Mouse (Mus musculus) frontal cortex, postnatal 10 days (tissue): ENCODE measurements around the gene Nmt1.

Experiments
- DNase-seq, 2 experiments: peaks; one replicate each; pipeline ENCODE4 v3.0.0; 2022; ENCODE audit warnings: low spot score in 2 of 2, mixed read lengths in 1 of 2

Gene Nmt1

DNA sequence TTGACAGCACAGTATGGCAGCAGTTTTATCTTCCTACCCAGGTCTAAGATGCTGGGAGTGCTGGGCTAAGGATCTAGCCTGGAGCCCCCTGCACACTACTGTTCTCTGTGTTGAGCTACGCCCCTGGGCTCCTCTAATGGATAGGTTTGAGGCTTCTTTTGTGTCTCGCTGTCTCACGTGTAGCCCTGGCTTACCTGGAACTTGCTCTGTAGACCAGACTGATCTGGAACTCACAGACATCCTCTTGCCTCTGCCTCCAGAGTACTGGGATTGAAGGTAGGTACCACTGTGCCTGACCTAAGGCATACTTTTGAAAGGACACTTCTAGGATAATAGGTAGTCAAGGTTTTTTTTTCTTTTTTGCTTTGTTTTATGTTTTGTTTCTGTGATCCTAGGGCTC lies 16.0 kb downstream of the Nmt1 start:
- DNase-seq, result no peak

DNA sequence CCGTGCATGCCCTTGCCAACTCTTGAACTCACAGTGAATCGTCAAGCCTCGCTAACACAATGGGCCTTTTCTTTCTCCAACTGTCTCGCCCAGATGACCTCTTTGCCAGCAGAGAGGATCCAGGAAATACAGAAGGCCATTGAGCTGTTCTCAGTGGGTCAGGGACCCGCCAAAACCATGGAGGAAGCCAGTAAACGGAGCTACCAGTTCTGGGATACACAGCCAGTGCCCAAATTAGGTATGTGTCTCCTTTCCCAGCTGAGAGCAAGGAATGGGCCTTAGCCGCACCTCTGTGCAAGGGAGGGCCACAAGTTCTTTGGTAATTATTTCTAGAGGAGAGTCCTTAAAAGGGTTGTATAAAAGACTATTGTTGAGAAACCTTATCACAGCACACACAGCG lies 18.3 kb downstream of the Nmt1 start:
- no peak for DNase-seq

DNA sequence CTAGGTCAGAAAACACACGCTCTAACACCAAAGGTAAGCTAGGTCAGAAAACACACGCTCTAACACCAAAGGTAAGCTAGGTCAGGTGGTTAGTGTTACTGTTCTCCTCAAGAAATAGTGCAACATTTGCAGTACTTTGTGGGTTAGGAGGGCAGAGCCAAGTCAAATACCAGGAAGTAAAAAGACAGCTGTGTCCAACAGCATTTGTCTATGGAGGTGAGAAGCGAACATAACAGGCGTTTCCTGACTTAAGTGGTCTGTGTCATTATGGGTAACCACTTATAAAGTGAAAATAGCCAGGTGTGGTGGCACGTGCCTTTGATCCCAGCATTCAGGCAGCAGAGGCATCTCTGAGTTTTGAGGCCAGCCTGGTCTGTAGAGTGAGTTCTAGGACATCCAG lies 21.6 kb downstream of the Nmt1 start:
- no peak for DNase-seq

DNA sequence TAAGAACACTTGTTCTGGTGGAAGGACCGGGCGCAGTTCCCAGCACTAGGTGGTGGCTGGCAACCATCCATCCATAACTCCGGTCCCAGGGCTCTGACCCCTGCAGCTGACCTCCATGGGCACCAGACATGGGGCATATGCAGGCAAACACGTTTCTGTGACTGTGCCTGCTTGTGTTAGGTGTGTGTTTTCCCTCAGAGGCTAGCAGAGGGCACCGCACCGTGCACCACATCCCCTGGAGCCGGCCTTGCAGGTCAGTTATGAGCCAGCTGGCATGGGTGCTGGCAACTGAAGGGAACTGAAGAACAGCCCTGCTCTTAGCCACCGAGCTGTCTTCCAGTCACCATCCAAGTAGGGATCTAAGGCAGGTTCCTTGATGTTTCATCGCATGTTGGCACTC lies 22.2 kb downstream of the Nmt1 start:
- DNase-seq, result no peak

DNA sequence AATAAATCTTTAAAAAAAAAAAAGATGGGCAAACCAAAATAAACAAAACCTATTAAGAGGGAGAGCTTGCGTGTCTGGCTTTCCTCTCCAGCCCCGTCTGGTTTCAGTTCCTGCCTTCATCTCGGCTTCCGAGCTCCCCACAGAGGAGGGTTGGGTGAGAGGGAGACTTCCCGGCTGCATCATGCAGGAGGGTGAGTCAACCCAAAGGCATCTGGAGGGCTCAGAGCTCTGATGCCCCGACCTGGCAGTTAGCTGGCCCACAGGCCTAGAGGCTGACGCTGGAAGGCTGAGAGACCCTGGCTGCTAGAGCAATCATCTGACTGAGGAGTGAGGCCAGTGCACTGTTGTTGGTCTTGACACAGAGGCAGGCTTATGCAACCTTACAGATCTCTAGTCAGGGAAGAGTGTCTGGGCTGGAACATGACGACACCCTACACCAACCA lies 23.3 kb downstream of the Nmt1 start:
- DNase-seq, result peak in 1 of 2 experiments; percentile 52

DNA sequence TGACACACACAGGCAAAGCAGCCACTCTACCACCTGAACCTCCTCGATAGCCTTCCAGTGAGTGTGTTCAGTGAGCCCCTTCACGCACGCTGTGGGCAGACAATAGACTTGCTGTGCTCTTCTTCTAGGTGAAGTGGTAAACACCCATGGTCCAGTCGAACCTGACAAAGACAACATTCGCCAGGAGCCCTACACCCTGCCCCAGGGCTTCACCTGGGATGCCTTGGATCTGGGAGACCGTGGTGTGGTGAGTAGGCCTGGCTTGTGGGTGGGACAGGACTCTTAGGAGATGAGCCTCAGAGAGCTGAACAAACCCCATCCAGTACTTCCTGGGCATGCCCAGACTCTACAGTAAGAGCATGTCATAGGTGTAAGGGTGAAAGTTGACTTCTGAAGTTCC lies 24.1 kb downstream of the Nmt1 start:
- no peak for DNase-seq

DNA sequence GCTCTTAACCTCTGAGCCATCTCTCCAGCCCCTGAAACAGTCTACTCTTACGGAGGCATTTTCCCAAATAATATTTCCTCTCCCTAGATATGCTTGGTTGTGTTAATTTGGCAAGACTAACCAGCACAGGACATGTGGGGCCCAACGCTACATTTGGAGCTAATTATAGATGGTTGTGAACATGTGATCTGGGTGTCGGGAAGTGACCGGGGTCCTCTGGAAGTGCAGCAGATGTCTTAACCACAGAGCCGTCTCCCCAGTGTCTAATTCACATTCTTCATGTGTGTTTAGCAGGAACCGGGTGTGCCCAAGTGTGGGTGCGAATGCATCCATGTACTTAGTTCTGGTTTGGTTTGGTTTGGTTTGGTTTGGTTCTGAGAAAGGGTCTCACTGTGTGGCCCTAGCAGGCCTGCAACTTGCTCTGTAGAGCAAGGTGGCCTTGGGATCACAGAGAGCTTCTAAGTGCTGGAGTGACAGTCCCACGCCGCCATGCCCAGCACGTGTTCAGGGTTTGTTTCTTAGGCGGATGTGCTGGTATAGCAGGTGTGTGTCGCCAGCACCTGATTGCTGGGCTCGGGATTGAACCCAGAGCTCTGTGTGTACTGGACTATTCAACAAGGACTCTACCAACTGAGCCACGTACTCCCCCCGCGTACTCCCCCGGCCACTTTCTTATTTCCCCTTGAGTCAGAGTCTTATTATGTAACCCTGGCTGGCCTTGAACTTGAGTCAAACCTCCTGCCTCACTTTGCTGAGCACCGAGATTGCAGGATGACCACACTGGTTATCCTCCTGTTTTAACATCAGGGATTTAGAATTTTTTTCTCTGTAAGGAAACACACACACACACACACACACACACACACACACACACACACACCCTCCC lies 25.4 kb downstream of the Nmt1 start:
- no peak for DNase-seq

DNA sequence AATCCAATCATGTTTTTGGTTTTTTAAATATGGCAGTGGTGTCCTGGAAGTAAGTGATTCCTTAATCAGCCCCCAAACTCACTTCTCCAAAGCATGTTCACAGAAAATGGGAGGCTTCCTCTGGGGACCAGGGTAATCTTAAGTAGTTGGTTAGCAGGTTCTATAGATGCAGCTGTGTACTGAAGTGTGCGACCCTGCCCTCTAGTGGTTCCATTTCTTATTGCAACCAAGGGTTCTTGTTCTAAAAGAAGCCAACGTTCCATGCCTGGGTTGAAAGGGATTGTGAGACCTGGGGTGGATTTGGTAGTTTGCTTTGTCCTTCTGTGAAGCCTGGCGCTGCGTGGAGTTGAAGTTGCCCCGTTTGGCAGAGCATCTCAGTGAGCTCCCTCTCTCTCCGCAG lies 26.8 kb downstream of the Nmt1 start:
- peak; percentile 53 to 71 for DNase-seq

DNA sequence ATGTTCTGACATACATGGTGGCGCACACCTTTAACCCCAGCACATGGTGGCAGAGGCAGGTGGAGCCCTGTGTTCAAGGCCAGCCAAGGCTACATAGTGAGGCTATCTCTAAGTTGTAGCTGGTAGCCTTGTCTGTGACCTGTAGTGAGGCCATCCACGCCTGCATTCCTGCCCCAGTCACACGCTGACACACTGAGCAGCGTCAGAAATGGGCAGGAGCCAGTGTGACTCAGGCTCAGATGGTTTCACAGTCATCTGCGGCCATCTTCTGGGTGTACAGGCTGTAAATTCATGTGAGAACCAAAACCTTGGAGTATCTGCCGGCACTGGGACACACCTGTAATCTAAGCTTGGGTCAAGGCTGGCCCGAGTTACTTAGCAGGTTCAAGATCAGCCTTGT lies 28.6 kb downstream of the Nmt1 start:
- DNase-seq, result no peak

DNA sequence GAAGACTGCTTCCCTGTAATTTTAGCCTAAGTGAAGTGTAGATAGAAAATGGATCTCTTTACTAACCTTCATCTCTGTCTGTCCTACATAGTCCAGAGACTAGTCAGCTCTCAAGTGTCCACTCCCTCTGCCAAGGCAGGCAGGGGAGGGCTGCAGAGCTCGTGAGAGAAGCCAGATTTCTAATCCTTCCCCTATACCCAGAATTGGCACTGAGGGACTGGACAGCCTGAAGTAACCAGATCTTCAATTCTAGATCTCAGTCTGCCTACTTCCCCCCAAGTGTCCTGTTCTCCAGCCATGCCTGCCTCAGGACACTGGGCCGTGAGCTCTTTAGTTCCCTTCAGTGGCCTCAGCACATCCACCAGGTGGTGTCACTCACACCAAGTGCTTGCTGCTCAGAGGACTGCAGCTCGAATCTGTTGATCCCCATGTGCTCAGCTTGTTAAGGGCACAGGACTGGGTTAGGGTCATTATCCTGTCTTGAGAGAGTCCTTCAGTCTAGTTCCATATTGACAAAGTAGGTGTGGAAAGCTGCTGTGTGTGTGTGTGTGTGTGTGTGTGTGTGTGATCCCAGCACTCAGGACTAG lies 30.6 kb downstream of the Nmt1 start:
- no peak for DNase-seq

DNA sequence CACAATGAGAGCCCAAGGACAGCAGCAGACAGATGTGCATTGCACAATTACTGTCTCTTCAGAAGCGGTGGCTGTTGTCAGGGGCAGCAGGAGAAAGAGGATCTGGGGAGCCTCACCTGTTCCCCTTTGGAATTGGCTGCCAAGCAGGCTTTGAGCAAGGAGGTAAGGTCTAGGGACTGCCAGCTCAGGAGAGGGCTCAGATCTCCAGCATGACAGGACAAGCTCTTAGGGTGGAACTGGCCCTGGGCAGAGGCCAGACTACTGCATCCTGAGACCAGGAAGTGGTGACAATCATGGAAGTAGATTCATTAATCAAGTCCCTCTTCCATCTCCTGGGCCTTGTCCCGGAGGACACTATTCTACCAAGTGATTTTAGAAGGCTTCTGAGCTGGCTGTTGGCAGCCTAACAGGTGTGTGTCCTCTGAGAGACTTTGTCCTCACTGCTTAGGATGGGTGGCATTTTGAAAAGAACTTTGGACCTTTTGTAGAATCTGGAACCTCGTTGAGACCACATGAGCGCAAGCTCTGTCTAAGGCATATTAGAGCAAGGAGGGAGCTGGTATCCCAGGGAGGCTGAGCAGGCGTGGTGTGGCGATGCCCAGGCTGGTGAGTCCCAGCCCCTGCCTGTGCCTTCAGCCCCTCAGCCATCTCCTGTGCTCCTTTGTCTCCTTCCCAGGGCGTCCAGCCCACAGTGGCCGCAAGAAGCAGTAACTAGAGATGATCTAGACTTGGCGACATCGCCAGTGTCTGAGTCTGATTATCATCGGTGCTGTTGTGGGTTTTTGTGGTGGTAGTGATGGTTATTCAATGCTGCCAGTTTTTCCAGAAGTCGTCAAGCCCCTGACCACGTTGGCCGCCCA lies 38.4 kb downstream of the Nmt1 start:
- DNase-seq, result no peak

DNA sequence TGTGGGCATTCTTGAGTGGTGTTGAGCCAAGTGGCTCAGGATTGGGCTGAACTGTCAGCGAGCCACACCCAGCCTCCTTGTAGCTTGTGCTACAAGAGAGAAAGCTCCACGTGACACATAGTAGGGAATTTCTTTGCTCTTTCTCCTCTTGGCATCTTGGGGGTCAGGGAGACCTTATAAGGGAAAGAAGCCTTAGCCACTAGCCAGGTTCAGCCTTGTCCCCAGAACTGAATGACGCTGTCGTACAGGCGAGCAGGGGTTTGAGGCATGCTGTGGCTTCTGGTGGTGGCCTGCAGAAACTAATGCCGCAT lies 39.0 kb downstream of the Nmt1 start:
- no peak for DNase-seq

DNA sequence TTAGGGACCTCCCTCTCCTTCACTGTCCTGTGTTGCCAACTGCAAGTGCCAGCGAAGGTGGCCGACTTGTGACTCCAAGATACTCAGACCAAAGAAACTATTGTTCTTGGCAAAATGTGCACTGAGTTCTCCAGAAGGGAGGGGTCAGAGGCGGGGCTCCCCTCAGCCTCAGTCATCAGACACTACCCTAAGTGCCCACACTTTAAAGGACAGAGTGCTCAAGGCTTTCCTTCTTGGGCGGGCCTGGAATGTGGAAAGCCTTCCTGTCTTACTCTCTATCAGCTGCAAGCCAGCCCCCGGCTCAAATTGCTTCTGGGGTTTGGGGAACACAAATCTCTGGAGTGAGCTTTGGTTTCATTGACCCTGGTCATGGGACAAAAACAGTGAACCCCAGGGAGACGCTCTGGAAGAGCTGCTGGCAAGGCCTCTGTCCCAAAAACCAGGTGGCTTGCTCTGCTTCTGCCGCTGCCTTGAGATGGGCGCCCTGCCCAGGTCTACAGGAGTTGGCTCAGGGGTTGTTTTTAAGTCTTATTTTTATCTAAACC lies 39.5 kb downstream of the Nmt1 start:
- no peak for DNase-seq

DNA sequence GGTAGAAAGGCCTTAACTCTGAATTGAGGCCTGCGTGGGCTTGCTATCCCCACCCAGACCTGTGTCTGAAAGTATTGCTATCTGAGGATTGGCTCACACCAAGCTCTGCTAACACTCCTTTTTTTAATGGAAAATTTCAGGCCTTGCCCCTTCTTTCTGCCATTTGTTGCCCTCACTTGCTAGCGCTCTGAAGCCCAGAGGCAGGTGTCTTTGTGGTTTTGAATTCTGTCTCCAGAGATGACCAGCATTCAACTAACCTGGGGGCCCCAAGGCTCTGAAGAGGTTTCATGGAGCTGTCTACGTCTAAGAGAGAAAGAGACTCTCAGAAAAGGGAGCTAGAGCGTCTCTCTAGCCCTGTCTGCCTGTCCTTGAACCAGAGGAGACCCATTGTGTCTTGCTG lies 40.3 kb downstream of the Nmt1 start:
- no peak for DNase-seq

DNA sequence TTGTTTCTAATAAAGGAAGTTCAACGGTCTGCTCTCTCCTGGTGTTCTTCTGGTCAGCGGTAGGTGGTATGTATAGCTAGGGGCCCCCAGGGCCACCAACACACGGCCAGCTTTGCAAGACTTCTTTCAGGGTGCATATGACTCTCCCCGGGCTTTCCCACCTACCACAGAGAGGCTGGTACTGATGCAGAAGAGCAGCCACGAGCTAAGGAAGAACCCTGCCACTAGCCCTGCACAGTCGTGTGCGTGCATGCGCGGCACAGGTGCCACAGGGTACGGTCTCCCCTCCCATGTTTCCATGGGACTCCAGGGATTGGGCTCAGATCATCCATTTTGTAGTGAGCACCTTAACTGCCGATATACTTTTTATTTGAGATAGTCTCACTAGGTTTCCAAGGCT lies 40.9 kb downstream of the Nmt1 start:
- no peak for DNase-seq

DNA sequence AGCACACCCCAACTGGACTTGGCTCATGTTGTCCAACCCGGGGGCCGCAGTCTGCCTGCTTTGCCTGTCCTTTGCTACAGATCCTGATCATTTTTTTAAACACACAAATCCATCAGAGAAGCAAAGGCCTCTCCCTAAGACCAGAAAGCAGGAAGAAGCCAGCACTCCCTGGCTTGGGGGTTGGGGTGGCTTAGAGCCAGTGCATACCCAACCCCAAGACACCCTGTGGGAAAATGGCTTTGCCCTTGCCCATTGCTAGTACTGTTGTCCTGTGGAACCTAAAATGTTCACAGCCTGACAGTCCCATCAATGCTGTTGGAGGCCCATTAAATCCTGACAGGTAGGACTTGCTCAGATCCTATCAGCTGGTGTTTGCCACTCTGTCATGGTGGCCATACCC lies 41.7 kb downstream of the Nmt1 start:
- DNase-seq, result no peak

DNA sequence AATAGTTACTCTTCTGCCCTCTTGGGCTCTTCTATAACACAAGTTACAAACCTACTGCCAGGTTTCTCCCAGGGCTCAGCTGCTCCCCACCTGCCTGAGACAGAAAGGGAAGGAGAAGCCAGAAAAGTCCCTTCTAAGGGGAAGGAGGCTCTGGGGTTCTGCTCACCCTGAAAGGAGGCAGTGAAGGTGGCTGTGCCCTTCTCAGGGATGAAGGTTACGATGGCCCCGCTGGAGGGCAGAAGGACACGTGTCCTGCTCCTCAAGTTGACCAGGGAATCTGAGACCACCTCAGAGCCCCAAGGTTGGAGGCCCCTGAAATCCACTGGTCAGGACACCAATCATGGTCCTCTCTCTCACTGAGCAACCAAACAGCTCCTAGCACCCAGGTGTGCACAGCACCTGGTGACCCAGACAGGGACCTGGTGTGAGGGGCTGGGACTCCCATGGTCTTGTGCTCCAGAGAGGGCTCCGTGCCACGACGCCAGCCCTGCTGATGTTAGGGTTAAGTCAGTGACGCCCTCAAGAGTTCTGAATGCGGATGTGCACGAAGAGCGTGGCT lies 42.4 kb downstream of the Nmt1 start:
- no peak for DNase-seq

DNA sequence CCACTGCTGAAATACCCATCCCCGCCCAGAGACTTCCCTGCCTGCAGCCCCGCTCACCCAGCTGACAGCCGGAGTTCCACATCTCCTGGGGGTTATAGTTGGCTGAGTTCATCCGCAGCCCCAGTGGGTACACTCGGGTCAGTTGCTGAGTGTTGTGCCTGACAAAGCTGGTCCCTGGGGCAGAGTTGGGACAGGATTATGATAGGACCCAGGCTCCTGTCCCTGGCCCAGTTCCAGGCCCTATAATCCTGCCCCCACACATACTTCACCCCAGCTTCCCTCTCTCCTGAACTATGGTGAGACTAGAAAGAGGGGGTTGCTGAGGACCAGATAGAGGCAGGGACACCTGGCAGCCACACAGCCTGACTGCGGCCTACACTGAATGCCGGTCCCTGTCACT lies 45.7 kb downstream of the Nmt1 start:
- no peak for DNase-seq

DNA sequence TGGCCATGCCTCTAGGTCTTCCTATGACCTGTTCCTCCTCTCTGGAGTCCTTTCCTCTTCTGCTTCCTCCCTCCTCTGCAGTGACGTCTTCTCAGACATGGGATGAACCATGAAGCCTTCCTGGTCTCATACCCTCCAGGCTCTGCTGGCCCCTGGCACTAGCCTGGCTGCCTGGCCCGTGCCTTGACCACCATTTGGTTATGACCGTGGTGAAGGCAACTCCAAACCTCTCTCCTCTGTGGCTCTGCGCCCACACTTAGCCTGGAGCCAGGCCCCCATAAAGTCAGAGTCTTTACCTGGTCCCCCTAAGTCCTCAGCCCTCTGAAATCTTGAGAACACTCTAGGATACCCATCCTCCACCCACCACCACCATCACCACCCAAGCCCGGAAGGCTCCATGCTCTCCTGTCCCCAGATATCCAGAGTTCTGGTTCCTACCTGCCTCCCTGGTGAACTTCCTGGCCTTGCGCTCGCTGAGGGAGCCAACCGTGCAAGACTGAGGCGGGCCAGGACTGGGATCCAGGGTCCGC lies 46.2 kb downstream of the Nmt1 start:
- DNase-seq, result no peak

DNA sequence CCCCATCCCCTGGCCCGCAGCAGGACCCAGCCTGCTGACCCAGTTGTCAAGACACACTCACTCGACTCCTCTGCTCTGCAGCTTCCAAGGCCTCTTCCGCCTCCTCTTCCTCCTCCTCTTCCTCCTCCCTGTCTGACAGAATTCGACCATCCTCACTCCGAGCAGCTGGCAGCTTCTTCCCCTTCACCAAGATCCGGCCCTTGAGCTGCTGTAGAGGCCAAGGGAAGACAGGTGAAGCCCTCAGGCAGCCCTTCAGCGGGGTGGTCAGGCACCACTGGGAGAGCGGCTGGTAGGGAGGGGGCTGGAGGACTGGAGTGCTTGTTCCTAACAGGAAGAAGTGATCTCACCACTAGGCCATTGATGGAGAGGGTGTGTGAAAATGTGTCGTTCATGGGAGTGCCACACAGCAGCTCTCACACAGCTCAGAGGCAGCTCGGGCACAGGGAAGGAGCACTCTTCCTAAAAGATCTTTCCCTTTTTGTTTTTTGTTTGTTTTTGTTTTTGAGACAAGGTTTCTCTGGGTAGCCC lies 46.9 kb downstream of the Nmt1 start:
- no peak for DNase-seq

DNA sequence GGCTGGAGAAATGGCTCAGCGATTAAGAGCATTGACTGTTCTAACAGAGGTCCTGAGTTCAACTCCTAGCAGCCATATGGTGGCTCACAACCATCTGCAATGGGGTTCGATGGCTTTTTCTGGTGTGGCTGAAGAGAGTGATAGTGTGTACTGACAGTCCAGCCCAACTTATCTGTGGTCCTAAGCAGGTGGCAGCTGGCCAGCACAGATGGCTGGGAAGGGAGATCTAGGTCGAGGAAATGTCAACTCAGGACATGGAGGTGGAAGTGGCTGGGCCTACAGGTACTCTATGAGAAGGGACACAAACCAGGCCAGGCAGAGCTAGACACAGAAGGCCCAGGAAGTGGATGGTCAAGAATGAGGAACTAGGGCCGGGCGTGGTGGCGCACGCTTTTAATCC lies 48.0 kb downstream of the Nmt1 start:
- DNase-seq, result no peak

DNA sequence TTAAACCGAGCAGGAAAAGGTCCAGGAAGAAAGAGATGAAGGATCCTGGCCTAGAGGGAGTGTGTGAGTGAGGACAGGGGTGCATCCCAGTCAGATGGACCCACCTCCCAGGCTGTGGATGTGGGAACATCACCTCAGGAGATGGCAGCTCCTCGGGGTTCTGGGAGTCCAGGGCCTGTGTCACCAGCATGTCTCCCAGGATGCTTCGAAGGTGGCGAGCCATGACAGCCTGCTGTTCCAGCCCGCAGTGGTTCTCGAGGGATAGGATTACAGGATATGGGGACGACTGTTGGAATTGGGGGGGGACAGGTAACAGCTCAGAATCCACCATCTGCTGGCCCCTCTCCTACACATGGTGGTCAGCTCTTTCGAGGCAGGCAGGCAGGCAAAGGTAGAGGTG lies 48.6 kb downstream of the Nmt1 start:
- DNase-seq, result no peak
